Mouse (Mus musculus): Measurements from ENCODE around the gene Usp31.

The Usp31 gene

GRCm38 (mm10) chr7:121707073-121707667 is at the start of gene Usp31:
Gene Usp31 (minus strand): TSS chr7:121707253.
- DNase-seq (ENCODE audit: low spot score in 2 of 2), result peak; percentile 91 to 93

GRCm38 (mm10) chr7:121754748-121755147 is 47.7 kb upstream of the Usp31 start:
- DNase-seq (ENCODE audit: low spot score in 2 of 2), result no peak

GRCm38 (mm10) chr7:121750244-121750643 is 43.2 kb upstream of the Usp31 start:
- DNase-seq (ENCODE audit: low spot score in 2 of 2), result no peak

GRCm38 (mm10) chr7:121737511-121738415 is 30.7 kb upstream of the Usp31 start:
- DNase-seq (ENCODE audit: low spot score in 2 of 2), result no peak

- DNase-seq (ENCODE audit: low spot score in 2 of 2), result peak; percentile 57 to 77
Observed at GRCm38 (mm10) chr7:121734171-121734831, 27.2 kb upstream of the Usp31 start, which contains the start of gene Scnn1g. Gene Scnn1g (plus strand): TSS chr7:121734479.

- peak in 1 of 2 experiments; percentile 20 for DNase-seq (ENCODE audit: low spot score in 2 of 2)
Observed at GRCm38 (mm10) chr7:121730225-121730624, 23.2 kb upstream of the Usp31 start.

GRCm38 (mm10) chr7:121717031-121717430 is 10.0 kb upstream of the Usp31 start:
- DNase-seq (ENCODE audit: low spot score in 2 of 2), result no peak

GRCm38 (mm10) chr7:121711171-121711570 is 4.1 kb upstream of the Usp31 start:
- DNase-seq (ENCODE audit: low spot score in 2 of 2), result no peak

GRCm38 (mm10) chr7:121706411-121707072 is 511 bp downstream of the Usp31 start:
- peak; percentile 9 to 16 for DNase-seq (ENCODE audit: low spot score in 2 of 2)

GRCm38 (mm10) chr7:121705051-121705450 is 2.0 kb downstream of the Usp31 start:
- DNase-seq (ENCODE audit: low spot score in 2 of 2), result no peak

- DNase-seq (ENCODE audit: low spot score in 2 of 2), result no peak
Observed at GRCm38 (mm10) chr7:121701983-121702382, 5.1 kb downstream of the Usp31 start.

GRCm38 (mm10) chr7:121700480-121700879 is 6.6 kb downstream of the Usp31 start:
- DNase-seq (ENCODE audit: low spot score in 2 of 2), result no peak

GRCm38 (mm10) chr7:121699218-121699617 is 7.8 kb downstream of the Usp31 start:
- no peak for DNase-seq (ENCODE audit: low spot score in 2 of 2)

GRCm38 (mm10) chr7:121697574-121697973 is 9.5 kb downstream of the Usp31 start:
- no peak for DNase-seq (ENCODE audit: low spot score in 2 of 2)

- DNase-seq (ENCODE audit: low spot score in 2 of 2), result no peak
Observed at GRCm38 (mm10) chr7:121697170-121697569, 9.9 kb downstream of the Usp31 start.

- DNase-seq (ENCODE audit: low spot score in 2 of 2), result no peak
Observed at GRCm38 (mm10) chr7:121691803-121692202, 15.2 kb downstream of the Usp31 start.

GRCm38 (mm10) chr7:121689338-121689737 is 17.7 kb downstream of the Usp31 start:
- DNase-seq (ENCODE audit: low spot score in 2 of 2), result no peak

- no peak for DNase-seq (ENCODE audit: low spot score in 2 of 2)
Observed at GRCm38 (mm10) chr7:121685140-121685984, 21.7 kb downstream of the Usp31 start.

- DNase-seq (ENCODE audit: low spot score in 2 of 2), result no peak
Observed at GRCm38 (mm10) chr7:121681191-121681590, 25.9 kb downstream of the Usp31 start.

GRCm38 (mm10) chr7:121677105-121677753 is 29.8 kb downstream of the Usp31 start:
- no peak for DNase-seq (ENCODE audit: low spot score in 2 of 2)
